Mouse (Mus musculus) heart, postnatal 0 days (tissue): ENCODE results near the gene 4931406P16Rik. TPM values are rescaled to one million over a fixed set of nuclear protein-coding genes. Genes with fewer than 3 reads are reported as not detected.
A peak's percentile ranks its signal among the peaks of the same experiment; 100 is the strongest.
"Not testable (repeated sequence)": the region's sequence is repeated elsewhere in the genome, so short reads cannot be mapped to it uniquely, and the experiment has no call there.

Experiments used
- ATAC-seq: fragments of 200-750 bp; cut with Nextera tagmentation; 2 replicates; pipeline ENCODE4 v1.8.0; 2017; ENCODE audit warnings: low read depth, moderate number of reproducible peaks, moderate library complexity; ENCODE audit not compliant: insufficient read depth
- DNase-seq: peaks from one replicate; pipeline ENCODE4 v3.0.0-alpha.2; 2016; ENCODE audit warnings: low spot score
- H3K27ac ChIP-seq: fragments of 300-500 bp; sonication (generic); 2 replicates; pipeline ENCODE4 v1.5.1; 2014; ENCODE audit warnings: low read depth, mild to moderate bottlenecking
- H3K27me3 ChIP-seq: fragments of 300-500 bp; sonication (generic); 2 replicates; pipeline ENCODE4 v1.6.1; 2014; ENCODE audit warnings: low read length, mixed read lengths; ENCODE audit not compliant: control insufficient read depth, insufficient read depth
- H3K36me3 ChIP-seq: fragments of 300-500 bp; sonication (generic); replicated peaks from 2 replicates; pipeline ENCODE4 v1.6.1; 2014; ENCODE audit warnings: low read length, mixed read lengths; ENCODE audit not compliant: control insufficient read depth, insufficient read depth
- H3K4me1 ChIP-seq: fragments of 300-500 bp; sonication (generic); 2 replicates; pipeline ENCODE4 v1.6.1; 2014; ENCODE audit warnings: antibody characterized with exemption; ENCODE audit not compliant: control insufficient read depth, insufficient read depth
- H3K4me2 ChIP-seq: fragments of 300-500 bp; sonication (generic); 2 replicates; pipeline ENCODE4 v1.6.1; 2014; ENCODE audit warnings: low read depth, mild to moderate bottlenecking, low read length, moderate library complexity
- H3K4me3 ChIP-seq: fragments of 300-500 bp; sonication (generic); 2 replicates; pipeline ENCODE4 v1.5.1; 2014; ENCODE audit warnings: low read depth, low read length
- H3K9ac ChIP-seq: fragments of 300-500 bp; sonication (generic); replicated peaks from 2 replicates; pipeline ENCODE4 v1.6.1; 2014; ENCODE audit warnings: low read depth, low read length, mixed read lengths
- H3K9me3 ChIP-seq: fragments of 300-500 bp; sonication (generic); replicated peaks from 2 replicates; pipeline ENCODE4 v1.6.1; 2016; ENCODE audit warnings: low read length; ENCODE audit not compliant: control insufficient read depth
- CTCF ChIP-seq: IDR thresholded peaks from 2 replicates; pipeline ENCODE4 v1.5.1; 2016; ENCODE audit warnings: antibody characterized with exemption, control low read depth, low read depth
- EP300 ChIP-seq: IDR thresholded peaks from 2 replicates; pipeline ENCODE4 v1.6.1; 2016; ENCODE audit warnings: antibody characterized with exemption, low read depth
- WGBS: fragments of 180-500 bp; shearing (Covaris S2); extraction: QIAGEN DNeasy Blood & Tissue Kit; methylation state at CpG from one replicate; pipeline ENCODE4 v1.1.7; 2014; 5-methylcytosine and 5-hydroxymethylcytosine counted together
- polyA plus RNA-seq: library from polyadenylated mRNA; unstranded; fragments of >200 nt; fragmentation: Nextera tagmentation; extraction: Ambion mirVana; gene quantifications from 2 replicates; pipeline ENCODE4 v1.2.1, GENCODE M21; 2015
- total RNA-seq: library from RNA; depleted of rRNA; stranded (reverse); fragments of >200 nt; gene quantifications from 2 replicates; pipeline ENCODE4 v1.2.3, GENCODE M21; 2014; ENCODE audit warnings: low replicate concordance

Gene 4931406P16Rik
- total and polyA plus RNA-seq, 2 experiments from 2014 or later = 25.4 to 62.1 TPM

DNA sequence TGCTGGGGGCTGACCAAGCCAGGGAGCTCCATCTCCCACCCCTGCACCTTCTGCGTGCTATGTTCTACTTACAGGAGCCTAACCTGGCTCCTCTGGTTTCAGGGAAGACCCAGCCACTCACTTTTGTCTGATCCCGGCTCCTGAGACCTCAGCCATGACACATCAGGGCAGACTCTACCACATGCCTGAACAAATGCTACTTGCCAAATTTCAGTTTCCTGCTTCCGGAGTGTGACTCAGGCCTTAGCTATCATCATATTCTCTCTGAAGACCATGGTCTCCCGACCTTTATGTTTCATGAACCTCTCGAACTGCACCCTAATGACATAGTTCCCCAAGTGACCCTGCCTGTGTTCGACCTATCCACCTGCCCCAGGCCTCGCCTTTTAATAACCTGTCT lies 100.1 kb downstream of the 4931406P16Rik start:
- H3K36me3 ChIP-seq = peaks cover 99% of the 10 kb centered on the region
- no peak overlapping the region for H3K9ac ChIP-seq
- no peak overlapping the region for H3K27ac ChIP-seq
- no peaks in the 10 kb centered on the region for H3K4me1 ChIP-seq
- WGBS = 80% methylated on average over 7 of the region's 7 CpGs
- no peak for DNase-seq
- TF ChIP-seq CTCF (no peak), EP300 (no peak)
- ATAC-seq = no peak
- H3K4me2 ChIP-seq = no peak overlapping the region
- no peaks in the 10 kb centered on the region for H3K27me3 ChIP-seq
- H3K4me3 ChIP-seq = no peak overlapping the region
- no peaks in the 10 kb centered on the region for H3K9me3 ChIP-seq

DNA sequence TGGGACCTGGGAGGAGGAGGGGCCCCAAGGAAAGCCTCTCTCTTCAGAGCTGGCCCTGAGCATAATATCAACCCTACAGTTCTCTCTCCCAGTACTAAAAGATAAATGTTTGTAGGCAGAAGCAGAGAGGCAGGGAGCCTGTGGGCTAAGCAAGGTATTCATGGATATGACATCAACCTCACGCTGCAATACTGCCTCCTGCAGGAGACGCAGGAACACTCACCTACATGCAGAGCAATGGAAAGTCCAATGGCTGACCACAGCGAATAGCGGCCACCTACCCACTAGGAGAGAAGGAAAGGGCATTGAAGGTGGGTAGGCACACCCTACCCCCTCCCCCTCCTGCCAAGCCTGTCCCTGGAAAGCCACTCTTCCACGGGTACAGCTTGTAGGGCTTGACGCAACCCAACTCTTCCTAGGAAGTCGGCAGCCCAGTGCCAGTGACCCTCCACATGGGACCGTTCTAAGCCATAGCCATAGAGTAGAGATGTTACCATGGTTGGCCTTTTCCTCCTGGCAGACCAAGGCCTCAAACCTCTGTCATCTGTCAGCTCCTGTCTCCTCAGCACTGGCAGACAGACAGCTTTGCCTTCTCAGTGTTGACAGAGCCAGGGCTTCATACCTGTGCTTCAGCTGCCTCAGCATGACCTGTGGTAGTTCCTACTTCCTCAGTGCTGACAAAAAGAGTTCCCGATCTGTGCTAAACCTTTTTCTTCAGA lies 105.2 kb downstream of the 4931406P16Rik start:
- WGBS = 85% methylated on average over 9 of the region's 9 CpGs
- H3K27ac ChIP-seq = no peak overlapping the region
- H3K4me3 ChIP-seq = no peak overlapping the region
- no peaks in the 10 kb centered on the region for H3K27me3 ChIP-seq
- ATAC-seq (no peak), DNase-seq (no peak)
- TF ChIP-seq EP300 = no peak
- TF ChIP-seq CTCF = peak; percentile 27; the same call in 1 of the 2 replicates
- H3K4me2 ChIP-seq = no peak overlapping the region
- H3K9me3 ChIP-seq = no peaks in the 10 kb centered on the region
- peaks cover 100% of the 10 kb centered on the region for H3K36me3 ChIP-seq
- no peak overlapping the region for H3K9ac ChIP-seq
- no peaks in the 10 kb centered on the region for H3K4me1 ChIP-seq

DNA sequence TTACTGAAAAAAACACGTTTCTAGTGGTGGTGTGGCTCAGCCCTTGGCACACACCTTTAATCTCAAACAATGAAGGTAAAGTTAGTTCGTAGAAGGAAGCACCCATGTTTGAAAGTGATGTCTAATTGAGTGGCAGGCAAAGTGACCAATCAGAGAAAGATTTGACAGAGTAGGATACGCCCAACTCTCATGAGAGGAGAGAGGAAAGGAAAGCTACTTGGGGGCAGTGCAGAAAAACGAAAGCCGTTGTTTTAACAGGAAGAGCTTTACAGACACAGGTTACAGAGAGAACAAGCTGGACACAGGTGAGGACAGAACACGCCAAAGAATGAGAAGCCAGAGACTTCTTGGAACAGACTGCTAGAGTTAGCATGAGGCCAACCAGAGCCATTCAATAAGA lies 107.0 kb downstream of the 4931406P16Rik start:
- TF ChIP-seq CTCF (no peak), EP300 (no peak)
- no peak overlapping the region for H3K9ac ChIP-seq
- H3K9me3 ChIP-seq = no peaks in the 10 kb centered on the region
- WGBS = 94% methylated on average over 6 of the region's 6 CpGs
- H3K36me3 ChIP-seq = peaks cover 100% of the 10 kb centered on the region
- no peak for ATAC-seq
- no peak overlapping the region for H3K4me2 ChIP-seq
- H3K27ac ChIP-seq = no peak overlapping the region
- no peaks in the 10 kb centered on the region for H3K4me1 ChIP-seq
- no peak for DNase-seq
- no peaks in the 10 kb centered on the region for H3K27me3 ChIP-seq
- no peak overlapping the region for H3K4me3 ChIP-seq

DNA sequence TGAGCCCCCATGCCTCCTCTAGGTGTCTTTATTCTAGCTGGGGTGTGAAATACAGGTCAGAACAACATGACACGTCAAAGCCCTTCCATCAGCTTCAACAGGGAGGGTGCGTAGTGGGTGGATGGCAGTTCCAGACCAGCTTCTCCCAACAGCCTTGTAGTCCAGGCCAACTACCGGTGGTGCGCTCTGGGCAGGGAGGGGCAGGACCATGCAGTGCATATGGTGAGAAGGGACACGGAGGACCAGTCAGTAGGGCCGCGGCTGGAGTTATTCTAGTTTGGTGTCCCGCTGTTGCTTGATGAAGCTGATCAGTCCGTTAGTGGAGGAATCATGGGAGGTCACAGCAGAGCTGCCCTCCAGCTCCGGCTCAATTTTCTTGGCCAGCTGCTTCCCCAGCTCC lies 111.2 kb downstream of the 4931406P16Rik start:
- H3K9ac ChIP-seq, H3K27me3 ChIP-seq, H3K9me3 ChIP-seq, H3K4me1 ChIP-seq, H3K4me2 ChIP-seq, ATAC-seq, H3K4me3 ChIP-seq, H3K27ac ChIP-seq, DNase-seq: not testable (repeated sequence)
- 87% methylated on average over 10 of the region's 10 CpGs for WGBS
- peaks cover 67% of the 10 kb centered on the region for H3K36me3 ChIP-seq

DNA sequence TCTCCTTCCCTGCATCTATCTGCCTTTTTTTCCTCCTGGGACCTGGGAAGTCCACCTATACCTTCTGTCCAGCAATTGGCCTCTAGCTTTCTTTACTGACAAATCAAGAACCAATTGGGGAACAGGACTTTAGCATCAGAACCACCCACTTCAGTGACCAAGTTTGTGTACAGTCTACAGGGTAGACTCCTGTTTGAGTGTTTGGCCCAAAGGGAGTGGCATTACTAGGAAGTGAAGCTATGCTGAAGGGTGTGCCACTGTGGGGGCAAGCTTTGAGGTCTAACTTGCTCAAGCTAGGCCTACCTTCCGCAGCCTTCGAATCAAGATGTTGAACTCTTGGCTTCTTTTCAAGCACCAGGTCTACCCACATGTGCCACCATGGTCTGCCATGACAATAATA lies 112.5 kb downstream of the 4931406P16Rik start:
- TF ChIP-seq EP300 (no peak), CTCF (no peak)
- H3K4me3 ChIP-seq = no peak overlapping the region
- peaks cover 54% of the 10 kb centered on the region for H3K36me3 ChIP-seq
- no peak overlapping the region for H3K4me2 ChIP-seq
- WGBS = 100% methylated on average over 2 of the region's 2 CpGs
- no peak overlapping the region for H3K27ac ChIP-seq
- H3K27me3 ChIP-seq = no peaks in the 10 kb centered on the region
- ATAC-seq (no peak), DNase-seq (no peak)
- H3K9ac ChIP-seq = no peak overlapping the region
- H3K9me3 ChIP-seq = no peaks in the 10 kb centered on the region
- H3K4me1 ChIP-seq = peaks cover 3% of the 10 kb centered on the region; the same call in 1 of the 2 replicates

DNA sequence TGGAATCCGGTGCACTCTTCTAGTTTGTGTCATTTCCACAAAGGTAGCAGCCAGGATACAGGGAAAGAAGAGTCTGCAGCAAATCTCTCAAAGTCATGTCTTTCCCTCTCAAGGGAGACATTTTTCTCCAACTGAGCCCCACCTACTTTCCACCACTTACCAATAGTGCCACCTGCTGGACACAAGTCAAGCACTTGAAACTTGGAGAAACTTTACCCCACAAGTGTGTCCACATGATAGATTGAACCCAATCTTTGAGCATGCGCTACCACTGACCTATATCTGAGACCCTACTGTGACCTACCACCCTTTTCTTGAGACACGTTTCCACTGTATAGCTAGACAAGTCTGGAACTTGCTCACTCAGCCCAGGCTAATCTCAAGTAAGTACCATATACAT lies 115.0 kb downstream of the 4931406P16Rik start:
- DNase-seq = no peak
- Histone ChIP-seq H3K4me1 (peaks cover 8% of the 10 kb centered on the region; the same call in 1 of the 2 replicates), H3K36me3 (peaks cover 33% of the 10 kb centered on the region), H3K4me2 (no peak overlapping the region), H3K27me3 (no peaks in the 10 kb centered on the region), H3K4me3 (no peak overlapping the region), H3K27ac (no peak overlapping the region), H3K9ac (no peak overlapping the region), H3K9me3 (no peaks in the 10 kb centered on the region)
- WGBS = 43% methylated on average over 3 of the region's 3 CpGs
- no peak for ATAC-seq
- no peak for TF ChIP-seq EP300
- peak; percentile 52 for TF ChIP-seq CTCF
